Comparison of ENCODE assay signal across 8 mouse cellular contexts in genomic region chr4:62763990-62764389, GRCm38 (mm10).
DNase-seq lines count a peak whose midpoint lies in the region; ATAC-seq and TF ChIP-seq lines count a peak whose summit lies in the region.

No protein-coding gene starts in this region.

- H3K36me3 ChIP-seq in embryonic facial prominence, embryonic 13.5 days, result no peaks in the 10 kb centered on the region
- no peaks in the 10 kb centered on the region for H3K36me3 ChIP-seq in limb, embryonic 11.5 days (ENCODE audit: control insufficient read depth, insufficient read depth, low read length)
- no peaks in the 10 kb centered on the region for H3K36me3 ChIP-seq in midbrain, embryonic 15.5 days (replicated peaks)
- no peaks in the 10 kb centered on the region for H3K36me3 ChIP-seq in spleen, adult 2 months (ENCODE audit: control insufficient read depth, insufficient read depth, low read length)

- H3K9ac ChIP-seq in embryonic facial prominence, embryonic 13.5 days, result no peak overlapping the region
- H3K9ac ChIP-seq in limb, embryonic 11.5 days (ENCODE audit: low read length), result no peak overlapping the region
- no peak overlapping the region for H3K9ac ChIP-seq in midbrain, embryonic 15.5 days

- no peak overlapping the region for H3K4me3 ChIP-seq in embryonic facial prominence, embryonic 13.5 days
- no peak overlapping the region for H3K4me3 ChIP-seq in limb, embryonic 11.5 days (ENCODE audit: low read depth, low read length)
- no peak overlapping the region for H3K4me3 ChIP-seq in midbrain, embryonic 15.5 days
- H3K4me3 ChIP-seq in spleen, adult 2 months (ENCODE audit: extremely low read depth, insufficient read depth, insufficient read length), result no peak overlapping the region

- TF ChIP-seq CTCF in spleen, adult 2 months (IDR thresholded peaks at IDR 0.05; ENCODE audit: extremely low read depth, insufficient read depth, insufficient read length, insufficient replicate concordance), result peak; percentile 88; the same call in 1 of the 2 replicates

- H3K27ac ChIP-seq in embryonic facial prominence, embryonic 13.5 days, result no peak overlapping the region
- H3K27ac ChIP-seq in limb, embryonic 11.5 days (replicated peaks; ENCODE audit: low read depth, low read length), result no peak overlapping the region
- no peak overlapping the region for H3K27ac ChIP-seq in midbrain, embryonic 15.5 days
- H3K27ac ChIP-seq in spleen, adult 2 months (ENCODE audit: insufficient read depth, low read length), result no peak overlapping the region

- peak; percentile 60 for DNase-seq in 3134 (ENCODE audit: extremely low read depth, insufficient read length, low spot score)
- peak; percentile 88 for DNase-seq in adrenal gland, postnatal 36 days
- DNase-seq in heart, adult 9 months (ENCODE audit: low spot score in 2 of 2), result peak; percentile 80 to 85
- peak; percentile 67 to 86 for DNase-seq in kidney, adult 8-10 months
- DNase-seq in limb, embryonic 11.5 days (ENCODE audit: low spot score), result peak; percentile 90
- peak; percentile 38 to 75 for DNase-seq in spleen, adult 2 months (ENCODE audit: low read depth in 1 of 2, low spot score in 2 of 2)

- no peak overlapping the region for H3K4me2 ChIP-seq in embryonic facial prominence, embryonic 13.5 days
- H3K4me2 ChIP-seq in limb, embryonic 11.5 days (ENCODE audit: low read depth, severe bottlenecking), result no peak overlapping the region
- H3K4me2 ChIP-seq in midbrain, embryonic 15.5 days, result no peak overlapping the region

- peak; percentile 60; the same call in 1 of the 2 replicates for ATAC-seq in embryonic facial prominence, embryonic 13.5 days (ENCODE audit: insufficient number of reproducible peaks, insufficient read depth, low FRiP score, low TSS enrichment, low read depth)
- ATAC-seq in limb, embryonic 11.5 days (ENCODE audit: insufficient number of reproducible peaks, low FRiP score, low TSS enrichment, low read depth), result peak; percentile 80; the same call in 1 of the 2 replicates
- peak; percentile 92 for ATAC-seq in midbrain, embryonic 15.5 days (replicated peaks)

- no peaks in the 10 kb centered on the region for H3K27me3 ChIP-seq in embryonic facial prominence, embryonic 13.5 days
- no peaks in the 10 kb centered on the region for H3K27me3 ChIP-seq in limb, embryonic 11.5 days (ENCODE audit: control insufficient read depth, insufficient read depth, low read length)
- no peaks in the 10 kb centered on the region for H3K27me3 ChIP-seq in midbrain, embryonic 15.5 days (replicated peaks)
- H3K27me3 ChIP-seq in spleen, adult 2 months (ENCODE audit: control insufficient read depth, insufficient read depth, low read length), result no peaks in the 10 kb centered on the region

- peaks cover 21% of the 10 kb centered on the region for H3K4me1 ChIP-seq in embryonic facial prominence, embryonic 13.5 days
- H3K4me1 ChIP-seq in limb, embryonic 11.5 days (ENCODE audit: control insufficient read depth, insufficient read depth, low read length), result no peaks in the 10 kb centered on the region; the same call in 1 of the 2 replicates
- peaks cover 15% of the 10 kb centered on the region for H3K4me1 ChIP-seq in midbrain, embryonic 15.5 days
- no peaks in the 10 kb centered on the region; the same call in 1 of the 2 replicates for H3K4me1 ChIP-seq in spleen, adult 2 months (ENCODE audit: control insufficient read depth, insufficient read depth, insufficient read length)

- 12% methylated on average over 5 of the region's 5 CpGs for WGBS in embryonic facial prominence, embryonic 13.5 days
- WGBS in limb, embryonic 11.5 days, result 14% methylated on average over 5 of the region's 5 CpGs
- 15% methylated on average over 5 of the region's 5 CpGs for WGBS in midbrain, embryonic 15.5 days
- 5% methylated on average over 5 of the region's 5 CpGs for WGBS in spleen, adult 2 months

- no peaks in the 10 kb centered on the region for H3K9me3 ChIP-seq in embryonic facial prominence, embryonic 13.5 days
- no peaks in the 10 kb centered on the region for H3K9me3 ChIP-seq in limb, embryonic 11.5 days (ENCODE audit: control insufficient read depth, low read length)
- no peaks in the 10 kb centered on the region for H3K9me3 ChIP-seq in midbrain, embryonic 15.5 days

- no peak for TF ChIP-seq POLR2A in spleen, adult 2 months (IDR thresholded peaks at IDR 0.05; ENCODE audit: low read depth, low read length)
